Mouse (Mus musculus) forebrain, postnatal 0 days (tissue): ENCODE measurements around the gene Cryab. TPM values are rescaled to one million over a fixed set of nuclear protein-coding genes. Genes with fewer than 3 reads are reported as not detected.

Source experiments
- ATAC-seq: fragments of 200-750 bp; cut with Nextera tagmentation; 2 replicates; pipeline ENCODE4 v1.8.0; 2017; ENCODE audit warnings: mild to moderate bottlenecking, moderate library complexity
- DNase-seq: peaks from one replicate; pipeline ENCODE4 v3.0.0-alpha.2; 2015
- H3K27ac ChIP-seq: fragments of 300-500 bp; sonication (generic); 2 replicates; pipeline ENCODE4 v1.5.1; 2014; ENCODE audit warnings: low read depth, mild to moderate bottlenecking, antibody characterized with exemption, low read length, moderate library complexity, mixed read lengths
- H3K27me3 ChIP-seq: fragments of 300-500 bp; sonication (generic); 2 replicates; pipeline ENCODE4 v1.6.1; 2014; ENCODE audit warnings: mild to moderate bottlenecking, low read length, mixed read lengths; ENCODE audit not compliant: insufficient read depth
- H3K36me3 ChIP-seq: fragments of 300-500 bp; sonication (generic); 2 replicates; pipeline ENCODE4 v1.6.1; 2014; ENCODE audit warnings: mild to moderate bottlenecking, moderate library complexity; ENCODE audit not compliant: insufficient read depth
- H3K4me1 ChIP-seq: fragments of 300-500 bp; sonication (generic); 2 replicates; pipeline ENCODE4 v1.6.1; 2014; ENCODE audit warnings: antibody characterized with exemption; ENCODE audit not compliant: insufficient read depth
- H3K4me2 ChIP-seq: fragments of 300-500 bp; sonication (generic); 2 replicates; pipeline ENCODE4 v1.6.1; 2014; ENCODE audit warnings: low read depth, mild to moderate bottlenecking, moderate library complexity
- H3K4me3 ChIP-seq: fragments of 300-500 bp; sonication (generic); 2 replicates; pipeline ENCODE4 v1.5.1; 2014; ENCODE audit warnings: low read depth, low read length, mixed read lengths
- H3K9ac ChIP-seq: fragments of 300-500 bp; sonication (generic); 2 replicates; pipeline ENCODE4 v1.6.1; 2014; ENCODE audit warnings: mild to moderate bottlenecking
- H3K9me3 ChIP-seq: fragments of 300-500 bp; sonication (generic); 2 replicates; pipeline ENCODE4 v1.6.1; 2016; ENCODE audit warnings: low read length
- CTCF ChIP-seq: sonication (generic); IDR thresholded peaks from 2 replicates; pipeline ENCODE4 v1.5.1; 2016; ENCODE audit warnings: antibody characterized with exemption, control low read depth, low read depth
- WGBS: fragments of 180-500 bp; shearing (Covaris S2); extraction: QIAGEN DNeasy Blood & Tissue Kit; methylation state at CpG from one replicate; pipeline ENCODE4 v1.1.7; 2014; 5-methylcytosine and 5-hydroxymethylcytosine counted together
- polyA plus RNA-seq: library from polyadenylated mRNA; unstranded; fragments of >200 nt; fragmentation: Nextera tagmentation; extraction: Ambion mirVana; gene quantifications from 2 replicates; pipeline ENCODE4 v1.2.1, GENCODE M21; 2015
- total RNA-seq: library from RNA; depleted of rRNA; stranded (reverse); fragments of >200 nt; gene quantifications from 2 replicates; pipeline ENCODE4 v1.2.3, GENCODE M21; 2014; rRNA removed

Gene Cryab
- 8.8 and 11.5 TPM in 2 replicates for total RNA-seq
- 29.9 and 31.2 TPM in 2 replicates for polyA plus RNA-seq

DNA sequence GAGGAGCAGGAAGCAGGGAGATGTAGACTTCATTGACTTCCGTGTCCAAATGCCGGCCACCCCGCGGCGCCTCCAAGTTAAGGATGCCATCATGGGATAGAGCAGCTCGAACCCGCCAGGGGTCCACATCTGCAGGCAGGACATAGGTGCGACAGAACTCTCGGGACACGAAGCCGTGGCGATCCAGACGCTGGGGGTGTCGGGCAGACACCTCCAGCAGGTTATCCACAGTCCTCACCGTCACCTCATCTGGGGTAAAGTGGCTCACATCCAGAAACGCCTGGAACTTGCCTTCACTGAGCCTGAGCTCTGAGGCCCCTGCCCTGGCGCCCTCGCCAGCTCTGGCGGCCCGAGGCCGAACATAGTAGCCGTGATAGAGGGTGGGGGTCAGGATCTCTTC lies at the start of gene Cryab:
TSS of gene Cryab (plus strand) at position 3 of the 400 bp plus-strand sequence.
- Histone ChIP-seq H3K27me3 (no peaks in the 10 kb centered on the region), H3K4me2 (no peak within 1 kb of the TSS), H3K4me1 (peaks cover 8% of the 10 kb centered on the region; the same call in 1 of the 2 replicates), H3K9ac (no peak within 1 kb of the TSS), H3K9me3 (no peaks in the 10 kb centered on the region), H3K27ac (no peak within 1 kb of the TSS), H3K36me3 (no peaks in the 10 kb centered on the region), H3K4me3 (no peak within 1 kb of the TSS)
- DNase-seq (no peak), ATAC-seq (no peak)
- 77% methylated on average over 22 of the region's 22 CpGs for WGBS
- TF ChIP-seq CTCF = no peak

DNA sequence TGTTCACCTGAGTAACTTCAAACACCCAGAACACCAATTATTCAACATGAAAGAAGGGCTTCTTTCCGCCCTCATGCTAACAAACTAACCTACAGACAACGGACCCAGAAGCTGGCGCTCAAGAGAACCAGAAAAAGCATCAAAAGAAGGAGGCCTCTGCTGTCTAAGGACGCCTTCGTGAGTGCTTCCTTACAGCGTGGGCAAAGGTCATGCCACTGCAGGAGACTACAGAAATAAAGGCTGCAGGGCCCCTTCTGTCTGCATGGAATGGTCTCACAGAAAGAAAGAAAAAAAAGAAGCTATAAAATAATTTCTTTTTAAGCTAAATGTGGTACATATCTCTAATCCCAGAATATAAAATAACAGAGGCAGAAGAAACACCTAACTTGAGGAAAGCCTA lies 46.2 kb upstream of the Cryab start:
- no peak for TF ChIP-seq CTCF
- 45% methylated on average over 6 of the region's 6 CpGs for WGBS
- Histone ChIP-seq H3K9me3 (no peaks in the 10 kb centered on the region), H3K4me2 (no peak overlapping the region), H3K4me3 (no peak overlapping the region), H3K9ac (no peak overlapping the region), H3K27ac (no peak overlapping the region), H3K36me3 (peaks cover 8% of the 10 kb centered on the region; the same call in 1 of the 2 replicates), H3K27me3 (no peaks in the 10 kb centered on the region), H3K4me1 (no peaks in the 10 kb centered on the region)
- DNase-seq (no peak), ATAC-seq (no peak)

DNA sequence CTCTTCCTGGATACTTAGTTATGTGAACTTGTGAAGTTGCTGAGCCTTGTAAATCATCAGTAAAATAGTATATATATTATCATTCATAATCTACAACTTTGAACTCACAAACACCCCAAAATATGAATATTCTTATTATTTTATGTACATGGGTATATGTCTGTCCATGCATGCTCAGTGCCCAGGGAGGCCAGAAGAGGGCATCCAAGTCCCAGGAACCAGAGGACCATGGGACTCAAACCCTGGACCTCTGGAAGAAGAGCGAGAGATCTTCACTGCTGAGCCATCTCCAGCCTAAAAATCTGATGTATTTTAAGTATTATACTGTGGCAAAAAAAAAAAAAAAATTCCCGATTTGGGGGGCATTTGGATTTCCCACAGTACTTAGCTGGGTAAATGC lies 42.0 kb upstream of the Cryab start:
- Histone ChIP-seq H3K9me3 (no peaks in the 10 kb centered on the region), H3K4me2 (no peak overlapping the region), H3K27ac (no peak overlapping the region), H3K4me3 (no peak overlapping the region), H3K36me3 (peaks cover 7% of the 10 kb centered on the region; the same call in 1 of the 2 replicates), H3K27me3 (no peaks in the 10 kb centered on the region), H3K9ac (no peak overlapping the region), H3K4me1 (no peaks in the 10 kb centered on the region)
- ATAC-seq (no peak), DNase-seq (no peak)
- TF ChIP-seq CTCF = peak; percentile 64
- 32% methylated on average over 2 of the region's 2 CpGs for WGBS

DNA sequence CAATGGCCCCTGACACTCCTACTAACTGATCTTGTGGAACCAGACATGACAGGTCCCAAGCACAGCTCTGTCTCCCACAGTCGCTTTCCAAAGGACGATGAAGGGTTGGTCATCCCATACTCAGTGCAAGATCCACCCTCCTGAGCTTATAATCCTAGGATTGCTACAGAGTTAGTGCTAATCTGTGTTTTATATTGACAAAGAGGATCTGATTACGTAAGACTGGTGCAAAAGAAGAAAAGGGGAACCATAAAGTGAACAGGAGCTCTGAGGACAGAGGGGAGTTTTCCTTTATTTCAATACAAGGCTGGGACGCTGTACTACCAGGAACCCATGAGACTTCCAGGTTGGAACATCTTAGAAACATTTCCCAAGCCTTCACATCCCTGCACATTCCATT lies 39.8 kb upstream of the Cryab start:
- WGBS = 88% methylated on average over 4 of the region's 4 CpGs
- no peak for TF ChIP-seq CTCF

DNA sequence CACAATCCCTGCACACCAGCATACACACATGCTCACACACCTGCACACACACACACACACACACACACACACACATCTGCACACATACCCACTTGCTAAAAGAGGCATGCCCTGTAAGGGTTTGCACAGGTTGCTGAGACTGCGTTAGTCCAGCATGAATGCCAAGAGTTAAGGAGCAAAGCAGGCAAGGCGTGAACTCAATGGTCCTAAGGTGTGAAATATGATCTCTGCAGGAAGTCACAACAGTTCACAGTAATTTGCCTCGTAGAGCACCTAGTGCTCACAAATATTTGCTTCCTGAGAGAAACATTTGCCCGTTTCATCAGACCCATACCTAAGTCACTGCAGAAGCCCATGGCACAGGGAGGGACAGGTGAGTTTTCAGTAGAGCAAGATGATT lies 36.9 kb upstream of the Cryab start:
- no peak overlapping the region for H3K4me2 ChIP-seq
- ATAC-seq = no peak
- no peak for DNase-seq
- no peak overlapping the region for H3K9ac ChIP-seq
- TF ChIP-seq CTCF = no peak
- no peaks in the 10 kb centered on the region for H3K27me3 ChIP-seq
- WGBS = 69% methylated on average over 4 of the region's 4 CpGs
- H3K4me1 ChIP-seq = no peaks in the 10 kb centered on the region
- no peaks in the 10 kb centered on the region for H3K9me3 ChIP-seq
- no peak overlapping the region for H3K27ac ChIP-seq
- H3K36me3 ChIP-seq = 0 out of 2 replicates have a peak, but pooled peaks cover 3% of the 10 kb centered on the region
- no peak overlapping the region for H3K4me3 ChIP-seq

More for the DNA sequence above, 39.8 kb upstream of the Cryab start:
- no peak for ATAC-seq
- Histone ChIP-seq H3K4me3 (no peak overlapping the region), H3K27me3 (no peaks in the 10 kb centered on the region), H3K27ac (no peak overlapping the region), H3K4me1 (no peaks in the 10 kb centered on the region), H3K36me3 (peaks cover 3% of the 10 kb centered on the region; the same call in 1 of the 2 replicates), H3K4me2 (no peak overlapping the region), H3K9ac (no peak overlapping the region), H3K9me3 (no peaks in the 10 kb centered on the region)
- no peak for DNase-seq

DNA sequence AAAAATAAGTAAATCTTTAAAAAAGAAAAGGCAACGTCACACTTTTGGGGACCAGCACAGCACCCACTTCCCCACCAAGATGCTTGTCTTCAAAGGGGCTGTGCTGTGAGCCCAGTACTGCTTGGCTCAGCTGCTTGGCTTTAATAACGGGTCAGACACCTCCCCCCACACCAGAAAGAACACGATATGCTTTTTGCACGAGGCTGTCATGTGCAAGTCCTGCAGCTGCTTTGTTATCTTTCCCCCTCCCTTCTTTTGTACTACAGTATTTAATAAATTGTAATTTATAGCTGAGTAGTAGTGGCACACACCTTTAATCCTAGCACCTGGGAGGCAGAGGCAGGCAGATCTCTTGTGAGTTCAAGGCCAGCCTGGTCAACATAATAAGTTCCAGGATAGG lies 32.2 kb upstream of the Cryab start:
- Histone ChIP-seq H3K27me3 (no peaks in the 10 kb centered on the region), H3K27ac (no peak overlapping the region), H3K9ac (no peak overlapping the region), H3K4me1 (0 out of 2 replicates have a peak, but pooled peaks cover 10% of the 10 kb centered on the region), H3K9me3 (no peaks in the 10 kb centered on the region), H3K36me3 (no peaks in the 10 kb centered on the region), H3K4me3 (no peak overlapping the region), H3K4me2 (no peak overlapping the region)
- no peak for DNase-seq
- no peak for ATAC-seq
- 77% methylated on average over 4 of the region's 4 CpGs for WGBS
- no peak for TF ChIP-seq CTCF

DNA sequence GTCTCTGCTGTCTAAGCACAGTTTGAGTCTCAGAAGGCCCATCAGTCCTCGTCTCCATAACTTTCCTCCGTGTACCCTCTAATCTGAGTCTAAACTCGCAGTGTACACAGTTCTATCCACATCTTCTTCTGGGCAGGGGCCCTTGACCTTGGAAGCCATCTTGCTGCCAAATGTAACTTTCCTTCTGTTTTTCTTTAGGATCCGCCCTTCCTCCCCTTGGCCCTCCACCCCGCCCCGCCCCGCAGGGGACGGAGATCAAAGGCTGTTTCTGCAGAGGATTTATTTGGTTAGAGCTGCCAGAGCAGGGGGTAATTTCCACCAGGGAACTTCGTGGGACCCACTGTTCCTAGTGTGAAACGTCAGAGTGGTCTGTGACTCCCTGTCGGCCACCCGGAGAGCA lies 30.1 kb upstream of the Cryab start:
- ATAC-seq (no peak), DNase-seq (no peak)
- H3K9me3 ChIP-seq = no peaks in the 10 kb centered on the region
- no peaks in the 10 kb centered on the region for H3K27me3 ChIP-seq
- TF ChIP-seq CTCF = no peak
- H3K4me1 ChIP-seq = peaks cover 18% of the 10 kb centered on the region; the same call in 1 of the 2 replicates
- no peak overlapping the region for H3K4me3 ChIP-seq
- 59% methylated on average over 12 of the region's 12 CpGs for WGBS
- H3K27ac ChIP-seq = no peak overlapping the region
- no peak overlapping the region for H3K9ac ChIP-seq
- no peaks in the 10 kb centered on the region for H3K36me3 ChIP-seq
- H3K4me2 ChIP-seq = no peak overlapping the region
